Mouse (Mus musculus): Measurements from ENCODE around the gene Tmem132b. TPM values are rescaled to one million over a fixed set of nuclear protein-coding genes. Genes with fewer than 3 reads are reported as not detected.

The Tmem132b gene
- polyA plus RNA-seq, 1 experiment from 2014 or later = not detected

DNA sequence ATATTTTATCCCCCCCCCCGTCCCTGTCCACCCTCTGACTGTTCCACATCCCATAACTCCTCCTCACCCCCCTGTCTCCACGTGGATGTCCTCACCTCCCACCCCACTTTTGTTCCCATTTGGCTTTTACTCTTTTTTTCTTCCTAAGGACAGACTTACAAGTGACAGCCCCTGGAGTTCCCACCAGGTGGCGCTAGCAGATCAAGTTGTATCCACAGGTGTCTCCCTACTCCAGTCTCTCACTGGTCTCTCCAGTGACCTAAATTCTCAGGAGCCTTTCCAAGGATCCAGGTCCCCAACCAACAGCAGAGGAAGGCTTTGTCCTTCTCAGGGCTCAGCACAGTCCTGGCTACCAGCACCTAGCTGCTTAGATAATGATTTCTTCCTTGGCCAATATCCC lies 177.6 kb downstream of the Tmem132b start:
- no peak overlapping the region for H3K27ac ChIP-seq (ENCODE audit: low read length)
- H3K27me3 ChIP-seq (replicated peaks; ENCODE audit: insufficient read depth, low read length) = no peaks in the 10 kb centered on the region
- ATAC-seq (no peak), DNase-seq (ENCODE audit: low spot score) (no peak)
- TF ChIP-seq CTCF (IDR thresholded peaks at IDR 0.05) (no peak), EP300 (IDR thresholded peaks at IDR 0.05) (no peak)
- no peaks in the 10 kb centered on the region for H3K9me3 ChIP-seq (ENCODE audit: low read length)
- WGBS = 6% methylated on average over 3 of the region's 3 CpGs
- H3K4me3 ChIP-seq (ENCODE audit: low read depth, low read length) = no peak overlapping the region
- H3K36me3 ChIP-seq (ENCODE audit: insufficient read depth, low read length) = no peaks in the 10 kb centered on the region
- no peak overlapping the region for H3K4me2 ChIP-seq (replicated peaks; ENCODE audit: low read depth, low read length)
- no peak overlapping the region for H3K9ac ChIP-seq (replicated peaks; ENCODE audit: low read depth)
- H3K4me1 ChIP-seq (ENCODE audit: insufficient read depth, low read depth, low read length) = no peaks in the 10 kb centered on the region

DNA sequence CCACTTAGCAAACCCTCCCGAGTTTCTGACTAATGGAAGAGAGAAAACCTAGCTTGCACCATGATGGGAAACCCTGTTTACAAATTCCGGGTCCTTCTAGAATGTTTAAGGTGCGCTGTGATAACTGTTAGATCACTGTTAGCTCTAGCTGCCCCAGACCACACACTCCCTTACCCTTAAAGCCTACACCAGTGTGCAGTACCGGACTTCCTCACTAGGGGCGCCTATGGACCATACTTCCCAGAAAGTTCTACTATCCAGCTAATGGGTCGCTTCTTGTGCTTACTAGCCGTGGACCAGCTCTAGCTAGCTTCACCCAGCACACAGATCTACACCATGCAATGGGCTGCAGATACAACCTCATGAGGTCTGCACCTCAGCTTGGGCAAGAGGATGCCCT lies 195.2 kb downstream of the Tmem132b start:
- H3K4me3 ChIP-seq (ENCODE audit: low read depth, low read length) = no peak overlapping the region
- no peak overlapping the region for H3K4me2 ChIP-seq (replicated peaks; ENCODE audit: low read depth, low read length)
- H3K27ac ChIP-seq (ENCODE audit: low read length) = no peak overlapping the region
- no peak for TF ChIP-seq EP300 (IDR thresholded peaks at IDR 0.05)
- TF ChIP-seq CTCF (IDR thresholded peaks at IDR 0.05) = no peak
- DNase-seq (ENCODE audit: low spot score) = no peak
- no peak overlapping the region for H3K9ac ChIP-seq (replicated peaks; ENCODE audit: low read depth)
- H3K9me3 ChIP-seq (ENCODE audit: low read length) = 0 out of 2 replicates have a peak, but pooled peaks cover 3% of the 10 kb centered on the region
- no peaks in the 10 kb centered on the region for H3K36me3 ChIP-seq (ENCODE audit: insufficient read depth, low read length)
- ATAC-seq = no peak
- no peaks in the 10 kb centered on the region for H3K4me1 ChIP-seq (ENCODE audit: insufficient read depth, low read depth, low read length)
- WGBS = 88% methylated on average over 7 of the region's 7 CpGs
- no peaks in the 10 kb centered on the region for H3K27me3 ChIP-seq (replicated peaks; ENCODE audit: insufficient read depth, low read length)

GRCm38 (mm10) chr5:125727436-125727835 lies 195.9 kb downstream of the Tmem132b start:
- Histone ChIP-seq H3K9ac (replicated peaks; ENCODE audit: low read depth) (no peak overlapping the region), H3K27ac (ENCODE audit: low read length) (no peak overlapping the region), H3K27me3 (replicated peaks; ENCODE audit: insufficient read depth, low read length) (no peaks in the 10 kb centered on the region), H3K4me2 (replicated peaks; ENCODE audit: low read depth, low read length) (no peak overlapping the region), H3K9me3 (ENCODE audit: low read length) (0 out of 2 replicates have a peak, but pooled peaks cover 3% of the 10 kb centered on the region), H3K4me3 (ENCODE audit: low read depth, low read length) (no peak overlapping the region), H3K4me1 (ENCODE audit: insufficient read depth, low read depth, low read length) (no peaks in the 10 kb centered on the region), H3K36me3 (ENCODE audit: insufficient read depth, low read length) (no peaks in the 10 kb centered on the region)
- DNase-seq (ENCODE audit: low spot score) (no peak), ATAC-seq (no peak)
- TF ChIP-seq CTCF (IDR thresholded peaks at IDR 0.05) (no peak), EP300 (IDR thresholded peaks at IDR 0.05) (no peak)
- 83% methylated on average over 5 of the region's 5 CpGs for WGBS

GRCm38 (mm10) chr5:125727936-125728335 lies 196.4 kb downstream of the Tmem132b start:
- Histone ChIP-seq H3K4me1 (ENCODE audit: insufficient read depth, low read depth, low read length) (no peaks in the 10 kb centered on the region), H3K4me3 (ENCODE audit: low read depth, low read length) (no peak overlapping the region), H3K9ac (replicated peaks; ENCODE audit: low read depth) (no peak overlapping the region), H3K4me2 (replicated peaks; ENCODE audit: low read depth, low read length) (no peak overlapping the region), H3K36me3 (ENCODE audit: insufficient read depth, low read length) (no peaks in the 10 kb centered on the region), H3K27me3 (replicated peaks; ENCODE audit: insufficient read depth, low read length) (no peaks in the 10 kb centered on the region), H3K9me3 (ENCODE audit: low read length) (0 out of 2 replicates have a peak, but pooled peaks cover 3% of the 10 kb centered on the region), H3K27ac (ENCODE audit: low read length) (no peak overlapping the region)
- TF ChIP-seq EP300 (IDR thresholded peaks at IDR 0.05) (no peak), CTCF (IDR thresholded peaks at IDR 0.05) (no peak)
- WGBS = 82% methylated on average over 9 of the region's 9 CpGs
- DNase-seq (ENCODE audit: low spot score) (no peak), ATAC-seq (no peak)

- DNase-seq (ENCODE audit: low spot score) = no peak
- ATAC-seq = no peak
- H3K36me3 ChIP-seq (ENCODE audit: insufficient read depth, low read length) = no peaks in the 10 kb centered on the region
- no peak overlapping the region for H3K4me2 ChIP-seq (replicated peaks; ENCODE audit: low read depth, low read length)
- no peak overlapping the region for H3K27ac ChIP-seq (ENCODE audit: low read length)
- 80% methylated on average over 3 of the region's 3 CpGs for WGBS
- no peak for TF ChIP-seq EP300 (IDR thresholded peaks at IDR 0.05)
- TF ChIP-seq CTCF (IDR thresholded peaks at IDR 0.05) = no peak
- H3K4me1 ChIP-seq (ENCODE audit: insufficient read depth, low read depth, low read length) = no peaks in the 10 kb centered on the region
- no peaks in the 10 kb centered on the region for H3K27me3 ChIP-seq (replicated peaks; ENCODE audit: insufficient read depth, low read length)
- 0 out of 2 replicates have a peak, but pooled peaks cover 3% of the 10 kb centered on the region for H3K9me3 ChIP-seq (ENCODE audit: low read length)
- no peak overlapping the region for H3K9ac ChIP-seq (replicated peaks; ENCODE audit: low read depth)
- H3K4me3 ChIP-seq (ENCODE audit: low read depth, low read length) = no peak overlapping the region
Measured at GRCm38 (mm10) chr5:125728521-125728920, 196.9 kb downstream of the Tmem132b start.

GRCm38 (mm10) chr5:125733806-125734205 lies 202.2 kb downstream of the Tmem132b start:
- Histone ChIP-seq H3K36me3 (ENCODE audit: insufficient read depth, low read length) (no peaks in the 10 kb centered on the region), H3K4me1 (ENCODE audit: insufficient read depth, low read depth, low read length) (no peaks in the 10 kb centered on the region), H3K9me3 (ENCODE audit: low read length) (no peaks in the 10 kb centered on the region), H3K4me2 (replicated peaks; ENCODE audit: low read depth, low read length) (no peak overlapping the region), H3K27ac (ENCODE audit: low read length) (no peak overlapping the region), H3K27me3 (replicated peaks; ENCODE audit: insufficient read depth, low read length) (no peaks in the 10 kb centered on the region), H3K9ac (replicated peaks; ENCODE audit: low read depth) (no peak overlapping the region), H3K4me3 (ENCODE audit: low read depth, low read length) (no peak overlapping the region)
- TF ChIP-seq CTCF (IDR thresholded peaks at IDR 0.05) (peak; percentile 11; the same call in 1 of the 2 replicates), EP300 (IDR thresholded peaks at IDR 0.05) (no peak)
- ATAC-seq = no peak
- no peak for DNase-seq (ENCODE audit: low spot score)
- WGBS = 92% methylated on average over 1 of the region's 1 CpGs

GRCm38 (mm10) chr5:125737105-125737504 lies 205.5 kb downstream of the Tmem132b start:
- no peak overlapping the region for H3K4me2 ChIP-seq (replicated peaks; ENCODE audit: low read depth, low read length)
- H3K9ac ChIP-seq (replicated peaks; ENCODE audit: low read depth) = no peak overlapping the region
- ATAC-seq = no peak
- no peak for DNase-seq (ENCODE audit: low spot score)
- no peak overlapping the region for H3K27ac ChIP-seq (ENCODE audit: low read length)
- H3K27me3 ChIP-seq (replicated peaks; ENCODE audit: insufficient read depth, low read length) = no peaks in the 10 kb centered on the region
- H3K4me3 ChIP-seq (ENCODE audit: low read depth, low read length) = no peak overlapping the region
- no peaks in the 10 kb centered on the region for H3K36me3 ChIP-seq (ENCODE audit: insufficient read depth, low read length)
- WGBS = 33% methylated on average over 9 of the region's 9 CpGs
- no peaks in the 10 kb centered on the region for H3K9me3 ChIP-seq (ENCODE audit: low read length)
- no peaks in the 10 kb centered on the region for H3K4me1 ChIP-seq (ENCODE audit: insufficient read depth, low read depth, low read length)
- TF ChIP-seq CTCF (IDR thresholded peaks at IDR 0.05) (no peak), EP300 (IDR thresholded peaks at IDR 0.05) (no peak)

Data from lung, postnatal 0 days (tissue).